Mouse (Mus musculus) liver, embryonic 14.5 days (tissue): ENCODE measurements around the gene Myom1.

Experiments used
- CTCF ChIP-seq: IDR thresholded peaks from 2 replicates; pipeline ENCODE4 v1.5.1; 2016; ENCODE audit warnings: antibody characterized with exemption, low read depth, control low read depth
- EP300 ChIP-seq: IDR thresholded peaks from 2 replicates; pipeline ENCODE4 v1.6.1; 2016; ENCODE audit warnings: antibody characterized with exemption, low read depth

DNA sequence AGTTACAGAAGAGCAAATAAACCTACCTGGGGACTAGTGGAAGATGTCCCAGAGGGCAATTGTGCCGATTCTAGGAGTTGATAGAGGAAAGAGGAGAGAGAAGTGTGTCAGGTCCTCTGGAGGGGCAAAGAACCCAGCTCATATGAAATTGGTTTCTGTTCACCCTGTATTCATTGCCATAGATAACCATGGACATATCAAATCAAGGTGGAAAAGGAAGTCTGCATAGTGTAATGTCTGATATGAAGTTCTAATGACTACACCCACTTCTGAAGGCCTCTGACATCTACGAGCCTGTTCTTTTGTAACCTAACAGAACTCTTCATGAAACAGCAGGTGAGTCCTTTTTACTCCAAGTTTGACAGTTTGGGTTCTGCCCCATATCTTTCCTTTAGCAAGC is 1.3 kb downstream of the Myom1 start:
- TF ChIP-seq CTCF (no peak), EP300 (0 out of 2 replicates have a peak, but pooled peaks have one; percentile 46)
